Mouse (Mus musculus) spleen, adult 12 weeks (tissue): ENCODE data around the gene Insl6.

Experiments
- DNase-seq: peaks from one replicate; pipeline ENCODE4 v3.0.0; 2022; ENCODE audit warnings: low spot score

Insl6 gene

GRCm38 (mm10) chr19:29325053-29325851 lies at the start of gene Insl6:
Gene Insl6 (minus strand): TSS chr19:29325356.
- DNase-seq = peak; percentile 68

DNA sequence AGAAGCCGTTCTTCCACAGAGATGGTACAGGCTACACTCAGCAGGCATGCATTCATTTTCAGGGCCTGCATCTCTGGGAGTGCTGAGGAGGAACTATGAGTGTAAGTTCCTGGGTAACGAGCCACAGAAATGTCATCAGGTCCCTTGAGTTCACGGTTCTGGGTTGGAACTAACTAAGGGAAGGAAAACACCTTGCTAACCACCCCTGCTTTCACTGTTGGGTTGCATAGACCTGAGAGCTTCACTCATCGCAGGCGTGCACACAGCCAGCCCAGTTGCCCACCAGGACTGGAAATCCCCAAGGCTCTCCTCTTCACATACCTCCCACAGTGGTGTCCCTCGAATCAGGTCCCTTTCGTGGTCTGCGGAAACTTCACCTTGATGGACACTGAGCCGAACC lies 49.8 kb upstream of the Insl6 start:
- no peak for DNase-seq

- no peak for DNase-seq
These were observed 48.3 kb upstream of the Insl6 start for GRCm38 (mm10) chr19:29373438-29373837.

DNA sequence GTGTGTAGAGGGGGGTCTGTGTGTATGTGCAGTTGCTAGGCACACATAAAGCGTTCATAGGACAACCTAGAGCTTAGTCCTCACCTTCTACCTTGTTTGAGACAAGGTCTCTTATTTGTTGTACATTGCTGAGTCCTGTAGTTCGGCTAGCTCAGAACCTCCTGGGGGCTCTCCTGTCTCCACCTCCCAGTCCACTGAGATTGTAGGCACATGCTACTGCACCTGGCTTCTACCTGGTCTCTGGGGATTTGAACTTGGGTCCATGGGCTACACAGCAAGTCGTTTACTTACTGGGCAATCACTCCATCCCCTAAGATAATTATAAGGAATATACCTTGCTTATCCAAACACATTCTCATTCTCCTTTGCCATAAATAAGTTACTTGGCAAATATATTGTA lies 47.5 kb upstream of the Insl6 start:
- no peak for DNase-seq

DNA sequence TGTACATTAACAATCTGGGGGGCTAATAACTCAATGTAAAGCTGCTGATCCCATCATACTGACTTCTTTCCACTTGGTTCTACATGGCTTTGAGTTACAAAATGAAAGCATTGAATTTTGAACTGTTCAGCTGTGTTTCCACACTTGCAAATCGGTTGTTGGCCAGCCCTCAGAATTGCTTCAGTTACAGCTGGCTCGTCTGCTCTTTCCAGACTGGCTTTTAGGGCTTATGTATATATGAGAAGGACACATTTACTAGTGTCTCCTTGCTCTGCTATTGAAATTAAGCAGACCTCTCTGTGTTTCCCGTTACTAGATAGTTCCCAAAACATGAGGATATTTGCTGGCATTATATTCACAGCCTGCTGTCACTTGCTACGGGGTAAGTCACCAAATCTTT lies 47.0 kb upstream of the Insl6 start:
- DNase-seq = no peak

DNA sequence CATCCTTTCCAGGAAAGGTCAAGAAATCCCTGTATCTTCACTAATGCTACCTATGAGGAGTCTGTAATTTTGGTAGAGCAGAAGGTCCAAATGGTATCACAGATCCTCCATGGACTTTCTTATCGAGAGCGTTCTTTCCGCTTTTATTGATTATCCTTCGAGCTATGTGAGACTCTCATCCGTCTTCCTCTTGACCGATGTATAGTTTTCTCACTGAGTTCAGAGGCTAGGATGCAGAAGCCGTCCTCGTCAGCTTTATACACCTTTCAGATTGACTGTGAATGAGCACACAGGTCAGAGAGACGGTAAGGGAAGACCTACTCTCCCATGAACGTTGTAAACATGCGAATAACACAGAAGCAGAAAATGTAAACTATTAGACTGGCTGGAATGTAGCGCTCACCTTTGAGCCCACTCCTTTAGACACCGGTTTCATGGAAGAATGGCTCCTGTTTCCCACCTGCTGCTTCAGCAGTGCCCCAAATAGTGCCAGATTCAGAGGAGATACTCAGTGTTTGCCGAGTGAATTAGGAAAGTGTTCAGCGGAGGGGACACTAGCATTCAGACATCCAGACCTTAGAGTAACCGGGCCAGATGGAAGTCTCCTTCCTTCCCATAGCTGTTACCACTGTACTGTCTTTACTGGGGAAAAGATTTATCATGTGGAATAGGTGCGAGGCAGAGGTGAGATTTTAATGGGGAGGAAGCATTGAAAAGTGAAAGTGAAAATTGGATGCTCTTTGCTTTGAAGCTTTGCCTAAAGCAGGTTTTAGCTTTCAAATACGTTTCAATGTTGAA lies 46.3 kb upstream of the Insl6 start:
- DNase-seq = no peak

DNA sequence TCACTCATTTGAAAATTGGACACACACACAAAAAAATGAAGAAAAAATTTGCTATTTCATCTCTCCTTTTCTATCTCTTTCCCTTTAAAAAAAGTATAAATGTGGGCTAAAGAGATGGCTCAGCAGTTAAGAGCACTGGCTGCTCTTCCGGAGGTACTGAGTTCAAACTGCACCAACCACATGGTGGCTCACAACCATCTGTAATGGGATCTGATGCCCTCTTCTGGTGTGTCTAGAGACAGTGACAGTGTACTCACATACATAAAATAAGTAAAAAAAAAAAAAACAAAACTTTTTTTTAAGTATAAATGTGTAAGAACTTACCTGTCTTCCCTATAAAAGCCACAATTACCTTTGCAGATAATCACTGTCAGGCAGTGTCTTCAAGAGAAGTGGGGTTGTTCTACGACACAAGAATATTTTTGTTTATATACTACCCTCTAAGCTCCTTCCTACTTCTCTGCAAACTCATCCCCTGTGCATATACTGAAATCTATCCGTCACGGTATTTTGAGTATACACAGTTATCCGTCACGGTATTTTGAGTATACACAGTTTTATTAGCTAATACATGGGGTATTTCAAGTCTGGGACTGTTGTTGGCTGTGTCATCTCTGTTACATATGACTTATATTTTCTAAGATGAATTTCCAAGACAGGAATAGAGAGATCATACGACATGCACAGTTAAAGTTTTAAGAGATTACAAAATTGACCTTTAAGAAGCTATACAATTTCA lies 45.6 kb upstream of the Insl6 start:
- no peak for DNase-seq

DNA sequence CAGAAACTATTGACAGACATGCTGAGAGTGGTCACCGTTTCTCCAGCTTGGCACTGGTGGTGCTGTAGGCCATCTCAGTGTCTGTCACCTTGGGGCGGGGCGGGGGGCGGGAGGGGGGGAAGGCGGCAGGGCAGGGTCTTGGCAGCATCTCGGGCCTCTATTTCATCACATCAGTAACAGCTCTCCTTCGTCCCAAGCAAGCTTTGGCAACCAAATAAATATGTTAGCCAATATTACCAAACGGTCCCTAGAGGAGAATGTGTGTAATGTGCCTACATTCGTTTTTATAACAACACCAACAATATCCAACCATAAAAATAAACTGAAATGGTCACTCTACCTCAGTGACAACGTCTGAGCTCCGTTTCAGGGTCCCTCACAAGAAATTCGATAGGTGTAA lies 45.0 kb upstream of the Insl6 start:
- DNase-seq = no peak

- no peak for DNase-seq
These were observed 43.6 kb upstream of the Insl6 start for GRCm38 (mm10) chr19:29368671-29369309.

GRCm38 (mm10) chr19:29368041-29368440 lies 42.9 kb upstream of the Insl6 start:
- DNase-seq = no peak

GRCm38 (mm10) chr19:29366969-29367622 lies 41.9 kb upstream of the Insl6 start, which contains the start of the genes Plgrkt and Cd274:
Gene Plgrkt (minus strand): TSS chr19:29367390.
Gene Cd274 (plus strand): TSS chr19:29367455.
- DNase-seq = peak; percentile 82

- DNase-seq = no peak
These were observed 41.2 kb upstream of the Insl6 start for GRCm38 (mm10) chr19:29366226-29366968.

- DNase-seq = no peak
These were observed 39.9 kb upstream of the Insl6 start for GRCm38 (mm10) chr19:29365105-29365504.

DNA sequence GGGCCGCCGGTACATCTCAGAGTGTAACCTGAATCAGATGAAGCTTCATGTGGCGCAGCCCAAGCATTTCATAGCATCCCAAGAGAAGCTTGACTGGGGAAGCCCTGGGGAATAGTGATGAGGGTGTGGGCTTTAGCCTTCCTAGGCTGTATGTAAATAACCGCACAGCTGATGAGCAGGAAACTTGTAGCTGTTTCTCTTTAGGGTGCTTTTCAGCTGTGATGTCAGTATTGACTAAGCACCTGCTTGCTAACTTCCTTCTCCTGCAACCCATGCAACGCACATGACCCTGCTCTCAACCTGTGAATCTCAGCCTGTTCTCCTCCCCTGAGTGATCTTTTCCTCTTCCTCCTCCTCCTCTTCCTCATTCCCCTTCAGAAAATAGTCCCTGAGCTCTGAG lies 38.9 kb upstream of the Insl6 start:
- DNase-seq = peak; percentile 31

GRCm38 (mm10) chr19:29363557-29363956 lies 38.4 kb upstream of the Insl6 start:
- DNase-seq = no peak

GRCm38 (mm10) chr19:29362173-29362930 lies 37.2 kb upstream of the Insl6 start:
- DNase-seq = no peak

DNA sequence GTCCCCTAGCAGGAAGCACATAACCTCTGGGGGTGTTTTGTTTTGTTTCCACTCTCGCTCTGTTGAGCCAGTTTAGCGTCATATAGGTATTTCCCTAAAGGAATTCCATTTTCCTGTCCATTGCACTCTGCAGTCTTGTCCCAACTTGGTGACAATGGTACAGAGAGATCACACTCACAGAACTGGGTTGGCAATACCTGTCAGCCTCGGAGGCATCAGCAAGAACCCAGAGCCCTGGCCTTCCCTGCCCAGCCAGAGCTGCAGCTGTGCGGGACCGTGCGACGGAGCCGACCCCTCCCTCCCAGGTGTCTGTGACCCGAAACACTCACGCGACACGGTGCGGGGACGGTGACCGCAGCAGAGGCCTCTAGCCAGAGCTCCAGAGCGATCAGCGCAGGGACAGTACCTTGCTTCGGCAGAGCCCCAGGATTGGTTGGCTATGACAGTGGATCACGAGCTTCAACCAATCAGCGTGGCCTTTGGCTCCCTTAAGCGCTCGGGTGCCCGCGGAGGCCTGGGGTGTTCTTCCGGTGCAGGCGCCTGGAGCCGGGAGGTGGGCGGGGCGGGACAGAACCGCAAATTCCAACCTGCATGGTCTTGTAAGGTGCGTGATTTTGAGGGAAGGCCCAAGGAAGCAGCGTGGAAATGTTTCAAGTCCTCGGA lies 36.4 kb upstream of the Insl6 start:
- DNase-seq = peak; percentile 79

- DNase-seq = no peak
These were observed 35.1 kb upstream of the Insl6 start for GRCm38 (mm10) chr19:29360251-29360650.

DNA sequence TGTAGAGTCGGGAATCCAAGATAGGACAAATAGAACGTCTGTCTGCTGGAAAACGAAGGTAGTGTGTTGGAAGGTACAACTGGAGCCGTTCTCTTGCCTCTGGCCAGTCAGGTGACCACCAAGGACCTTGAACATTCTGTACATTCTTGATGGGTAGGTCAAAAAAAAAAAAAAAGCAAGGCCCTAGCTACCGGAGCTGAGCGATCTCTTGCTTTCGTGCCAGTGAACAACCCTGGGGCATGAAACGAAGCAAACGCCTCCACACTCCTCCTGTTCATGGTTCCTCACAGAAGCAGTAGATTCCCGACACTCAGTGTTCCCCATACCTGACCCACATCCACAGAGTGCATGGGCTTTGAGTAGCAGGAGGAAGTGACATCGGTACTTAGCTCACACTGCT lies 31.1 kb upstream of the Insl6 start:
- DNase-seq = no peak
